Mouse (Mus musculus): ENCODE measurements around the gene Anapc15-ps.
A peak's percentile ranks its signal among the peaks of the same experiment; 100 is the strongest.

Gene Anapc15-ps

DNA sequence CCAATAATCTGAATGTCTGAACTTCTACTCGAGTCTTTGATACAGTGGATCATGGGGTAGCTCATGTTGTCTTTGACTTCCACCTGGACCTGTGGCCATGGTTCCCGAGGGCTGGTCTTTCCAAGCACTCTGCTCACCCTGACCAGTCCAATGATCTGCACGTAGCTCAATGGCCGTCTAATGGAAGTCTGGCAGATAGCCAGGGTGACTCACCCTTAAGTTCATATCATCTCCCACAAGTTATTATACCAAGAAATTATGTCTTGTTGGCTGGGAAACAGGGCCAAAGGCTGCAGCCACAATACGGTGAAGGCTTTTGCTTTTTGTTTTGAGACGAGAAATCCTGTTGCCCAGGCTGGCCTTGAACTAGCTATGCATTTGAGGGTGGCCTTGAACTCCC, 45.9 kb downstream of the Anapc15-ps start:
- DNase-seq = no peak

GRCm38 (mm10) chr10:95625300-95625699, 48.0 kb downstream of the Anapc15-ps start:
- DNase-seq = peak; percentile 90

- DNase-seq = peak; percentile 87
Measured at GRCm38 (mm10) chr10:95624007-95624406, 49.2 kb downstream of the Anapc15-ps start.

DNA sequence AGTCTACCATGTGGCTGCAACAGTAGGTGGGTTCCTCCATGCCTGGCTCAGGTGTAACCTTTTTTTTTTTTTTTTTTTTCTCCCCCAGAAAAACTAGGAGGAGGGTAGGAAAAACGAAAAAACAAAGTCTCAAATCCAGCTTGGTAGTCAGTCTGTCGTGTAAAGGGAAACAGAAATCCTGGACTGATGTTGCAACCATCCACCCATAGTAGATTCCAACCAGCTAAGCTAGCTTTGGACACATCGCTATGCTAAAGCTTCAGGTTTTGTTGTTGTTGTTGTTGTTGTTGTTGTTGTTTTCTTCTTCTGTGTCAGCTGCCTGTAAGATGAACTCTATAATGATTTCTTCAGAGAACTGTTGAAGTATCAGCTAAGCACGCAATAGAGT, 49.7 kb downstream of the Anapc15-ps start:
- no peak for DNase-seq

All from heart, adult 11 months (tissue).